29 mouse cellular contexts compared by ENCODE assay signal in genomic region chrX:157021851-157022250, GRCm38 (mm10).
A peak's percentile ranks its signal among the peaks of the same experiment; 100 is the strongest.
DNase-seq lines count a peak whose midpoint lies in the region; ATAC-seq and TF ChIP-seq lines count a peak whose summit lies in the region.
"Had no signal": no experiment of that assay in that cellular context is flagged by ENCODE, and none has a peak within 500 bp of the region (broad histone marks: within the 10 kb centered on the region; RNA-seq: fewer than 3 reads in every experiment).

No protein-coding gene starts in this region.

- no peaks in the 10 kb centered on the region for H3K36me3 ChIP-seq in kidney, postnatal 0 days (ENCODE audit: insufficient read depth, low read length)
- H3K36me3 ChIP-seq: embryonic facial prominence, embryonic 13.5 days; forebrain, embryonic 12.5 days; forebrain, embryonic 15.5 days; heart, embryonic 10.5 days; heart, embryonic 13.5 days had no signal

- no peak overlapping the region for H3K4me3 ChIP-seq in kidney, postnatal 0 days (replicated peaks; ENCODE audit: low read depth, low read length)
- H3K4me3 ChIP-seq: embryonic facial prominence, embryonic 13.5 days; forebrain, embryonic 12.5 days; forebrain, embryonic 15.5 days; heart, adult 2 months; heart, embryonic 10.5 days; heart, embryonic 13.5 days had no signal

- DNase-seq in embryo, embryonic 10.5 days (ENCODE audit: low spot score): peak; percentile 1
- no peak for DNase-seq in embryo, embryonic 9.5 days (ENCODE audit: extremely low spot score)
- peak; percentile 54 for DNase-seq in kidney, postnatal 0 days (ENCODE audit: low spot score)
- DNase-seq in kidney, postnatal 10 days: no peak
- peak; percentile 2 for DNase-seq in adipocyte (ENCODE audit: low spot score)
- peak; percentile 27 for DNase-seq in fibroblast of lung, adult 2 months (ENCODE audit: low read depth)
- DNase-seq in thymus, postnatal 25 days: no peak
- DNase-seq: adrenal gland, postnatal 10 days; adrenal gland, postnatal 36 days; B cell, adult 2 months; cerebellum, adult 11 months; cerebellum, adult 2 months; cerebellum, adult 9-11 months; cerebellum, postnatal 25 days; embryo, embryonic 11 days; gastrocnemius, postnatal 10 days; gastrocnemius, postnatal 36 days; heart, adult 2 months; heart, postnatal 14 days; heart, postnatal 4 days; kidney, adult 11 months had no signal

- no peak overlapping the region for H3K9ac ChIP-seq in kidney, postnatal 0 days (ENCODE audit: low read depth, low read length)
- H3K9ac ChIP-seq: embryonic facial prominence, embryonic 13.5 days; forebrain, embryonic 12.5 days; forebrain, embryonic 15.5 days; heart, embryonic 13.5 days; hindbrain, embryonic 14.5 days had no signal

- 53% methylated on average over 1 of the region's 1 CpGs for WGBS in kidney, postnatal 0 days

- no peak overlapping the region for H3K27ac ChIP-seq in kidney, postnatal 0 days
- H3K27ac ChIP-seq: embryonic facial prominence, embryonic 13.5 days; forebrain, embryonic 12.5 days; forebrain, embryonic 15.5 days; heart, adult 2 months; heart, embryonic 10.5 days; heart, embryonic 13.5 days; hindbrain, embryonic 14.5 days had no signal

- no peak overlapping the region for H3K4me2 ChIP-seq in kidney, postnatal 0 days (ENCODE audit: low read length)
- H3K4me2 ChIP-seq: embryonic facial prominence, embryonic 13.5 days; forebrain, embryonic 12.5 days; forebrain, embryonic 15.5 days; heart, embryonic 13.5 days; hindbrain, embryonic 14.5 days had no signal

- no peaks in the 10 kb centered on the region for H3K27me3 ChIP-seq in kidney, postnatal 0 days (ENCODE audit: insufficient read depth, low read length)
- H3K27me3 ChIP-seq: embryonic facial prominence, embryonic 13.5 days; forebrain, embryonic 12.5 days; forebrain, embryonic 15.5 days; heart, embryonic 13.5 days had no signal

- no peaks in the 10 kb centered on the region for H3K9me3 ChIP-seq in kidney, postnatal 0 days (replicated peaks; ENCODE audit: low read length)
- H3K9me3 ChIP-seq: embryonic facial prominence, embryonic 13.5 days; forebrain, embryonic 12.5 days; forebrain, embryonic 15.5 days; heart, embryonic 10.5 days; heart, embryonic 13.5 days had no signal

- TF ChIP-seq CTCF in kidney, postnatal 0 days (IDR thresholded peaks at IDR 0.05; ENCODE audit: low read depth): no peak

- H3K4me1 ChIP-seq in kidney, postnatal 0 days (replicated peaks; ENCODE audit: insufficient read depth, low read length): no peaks in the 10 kb centered on the region
- H3K4me1 ChIP-seq: embryonic facial prominence, embryonic 13.5 days; forebrain, embryonic 12.5 days; forebrain, embryonic 15.5 days; heart, embryonic 10.5 days; heart, embryonic 13.5 days had no signal

- ATAC-seq in kidney, postnatal 0 days (replicated peaks; ENCODE audit: low FRiP score, low read depth): no peak
- ATAC-seq in cerebellum, adult (ENCODE audit: insufficient number of reproducible peaks, low FRiP score, low TSS enrichment): no peak
- ATAC-seq: activated CD4-positive, CD25-positive, alpha-beta regulatory T cell, adult 4 months; forebrain, embryonic 15.5 days had no signal

Comparison
In these comparisons a context has a peak if more than half of its experiments do, and no peak if none do; other contexts are left out.
1. DNase-seq: peak in embryo, embryonic 10.5 days (single experiment), kidney, postnatal 0 days (single experiment), adipocyte (single experiment) and fibroblast of lung, adult 2 months (single experiment); none in embryo, embryonic 9.5 days (single experiment), kidney, postnatal 10 days (single experiment) and thymus, postnatal 25 days (single experiment).